8 mouse cellular contexts compared by ENCODE assay signal in genomic region chr7:67645681-67646014, GRCm38 (mm10). TPM values are rescaled to one million over a fixed set of nuclear protein-coding genes. Genes with fewer than 3 reads are reported as not detected.
DNase-seq lines count a peak whose midpoint lies in the region; ATAC-seq and TF ChIP-seq lines count a peak whose summit lies in the region.

No protein-coding gene starts in this region.

- ATAC-seq in lung, embryonic 16.5 days (ENCODE audit: low read depth): no peak
- ATAC-seq in erythroid progenitor cell, adult 5-6 weeks (replicated peaks; ENCODE audit: low FRiP score, poor library complexity, severe bottlenecking): peak; percentile 46
- no peak for ATAC-seq in limb, embryonic 14.5 days (ENCODE audit: low FRiP score, low read depth)
- no peak for ATAC-seq in stomach, embryonic 14.5 days (ENCODE audit: insufficient number of reproducible peaks, insufficient read depth, low FRiP score, low read depth)

- H3K9me3 ChIP-seq in lung, embryonic 16.5 days (ENCODE audit: control insufficient read depth, low read length): no peaks in the 10 kb centered on the region
- H3K9me3 ChIP-seq in limb, embryonic 14.5 days (ENCODE audit: control insufficient read depth, low read length): no peaks in the 10 kb centered on the region
- H3K9me3 ChIP-seq in stomach, embryonic 14.5 days (ENCODE audit: control insufficient read depth, low read depth, low read length): no peaks in the 10 kb centered on the region

- DNase-seq in lung, postnatal 4 days: no peak
- DNase-seq in limb, embryonic 14.5 days (ENCODE audit: low spot score): no peak
- no peak for DNase-seq in frontal cortex, postnatal 10 days (ENCODE audit: low spot score in 2 of 2)
- DNase-seq in thymus, postnatal 25 days: no peak
- DNase-seq in kidney, adult 11 months: no peak

- no peaks in the 10 kb centered on the region for H3K27me3 ChIP-seq in lung, embryonic 16.5 days (ENCODE audit: control insufficient read depth, insufficient read depth, low read depth, low read length)
- no peaks in the 10 kb centered on the region for H3K27me3 ChIP-seq in limb, embryonic 14.5 days (ENCODE audit: control insufficient read depth, insufficient read depth, low read length)
- H3K27me3 ChIP-seq in stomach, embryonic 14.5 days (ENCODE audit: control insufficient read depth, insufficient read depth, low read length): no peaks in the 10 kb centered on the region

- peaks cover 24% of the 10 kb centered on the region for H3K4me1 ChIP-seq in lung, embryonic 16.5 days (replicated peaks; ENCODE audit: control insufficient read depth, insufficient read depth, low read length)
- H3K4me1 ChIP-seq in limb, embryonic 14.5 days (ENCODE audit: control insufficient read depth, insufficient read depth, low read length): peaks cover 30% of the 10 kb centered on the region
- H3K4me1 ChIP-seq in stomach, embryonic 14.5 days (ENCODE audit: control insufficient read depth, insufficient read depth, low read length): peaks cover 21% of the 10 kb centered on the region

- H3K27ac ChIP-seq in lung, embryonic 16.5 days (ENCODE audit: low read length): peak overlapping the region; percentile 90
- peak overlapping the region; percentile 89 for H3K27ac ChIP-seq in limb, embryonic 14.5 days (replicated peaks; ENCODE audit: low read depth, low read length)
- peak overlapping the region; percentile 78 for H3K27ac ChIP-seq in stomach, embryonic 14.5 days (ENCODE audit: low read length)

- WGBS in lung, embryonic 16.5 days: under 1% methylated on average over 15 of the region's 15 CpGs
- WGBS in limb, embryonic 14.5 days: under 1% methylated on average over 15 of the region's 15 CpGs
- under 1% methylated on average over 15 of the region's 15 CpGs for WGBS in stomach, embryonic 14.5 days

- H3K4me2 ChIP-seq in lung, embryonic 16.5 days (ENCODE audit: low read depth, low read length): peak overlapping the region; percentile 86
- peak overlapping the region; percentile 77 for H3K4me2 ChIP-seq in limb, embryonic 14.5 days (replicated peaks; ENCODE audit: low read depth, low read length, severe bottlenecking)
- peak overlapping the region; percentile 93 for H3K4me2 ChIP-seq in stomach, embryonic 14.5 days (replicated peaks; ENCODE audit: low read depth, low read length)

- H3K36me3 ChIP-seq in lung, embryonic 16.5 days (ENCODE audit: control insufficient read depth, insufficient read depth, low read length): no peaks in the 10 kb centered on the region
- H3K36me3 ChIP-seq in limb, embryonic 14.5 days (ENCODE audit: control insufficient read depth, insufficient read depth, low read length): peaks cover 5% of the 10 kb centered on the region; the same call in 1 of the 2 replicates
- peaks cover 3% of the 10 kb centered on the region; the same call in 1 of the 2 replicates for H3K36me3 ChIP-seq in stomach, embryonic 14.5 days (ENCODE audit: control insufficient read depth, insufficient read depth, low read length)

- peak overlapping the region; percentile 87 for H3K9ac ChIP-seq in lung, embryonic 16.5 days (ENCODE audit: low read length)
- peak overlapping the region; percentile 83 for H3K9ac ChIP-seq in limb, embryonic 14.5 days (ENCODE audit: low read depth, low read length, severe bottlenecking)
- peak overlapping the region; percentile 66 for H3K9ac ChIP-seq in stomach, embryonic 14.5 days (replicated peaks; ENCODE audit: low read depth, low read length)

- peak overlapping the region; percentile 83 for H3K4me3 ChIP-seq in lung, embryonic 16.5 days (ENCODE audit: low read length)
- H3K4me3 ChIP-seq in limb, embryonic 14.5 days (replicated peaks; ENCODE audit: low read length): peak overlapping the region; percentile 85
- H3K4me3 ChIP-seq in stomach, embryonic 14.5 days (ENCODE audit: low read depth, low read length): peak overlapping the region; percentile 73

- no peak for TF ChIP-seq POLR2A in limb, embryonic 14.5 days (IDR thresholded peaks at IDR 0.05; ENCODE audit: borderline replicate concordance, extremely low read depth, insufficient read depth, insufficient read length)

RNA-seq across cellular contexts. Expression of gene Lrrc28, which starts 0.6 kb away (rescaled TPM):
- polyA plus RNA-seq in lung, embryonic 16.5 days (2015; fragmentation: Nextera tagmentation; extraction: Ambion mirVana): 13.5 and 16.9 TPM in 2 replicates
- 11.2 and 13.4 TPM in 2 replicates for total RNA-seq in erythroid progenitor cell, adult 5-6 weeks (2015; ENCODE audit: low replicate concordance)
- total RNA-seq in erythroid progenitor cell, adult 5-6 weeks (2017; ENCODE audit: low replicate concordance): 7.3 and 9.6 TPM in 2 replicates
- polyA plus RNA-seq in limb, embryonic 14.5 days (2012; rRNA removed): 26.3 and 38.2 TPM in 2 replicates
- 22.1 and 27.3 TPM in 2 replicates for polyA plus RNA-seq in limb, embryonic 14.5 days (2014; fragmentation: Nextera tagmentation; extraction: Ambion mirVana)
- 13.2 and 15.7 TPM in 2 replicates for polyA plus RNA-seq in stomach, embryonic 14.5 days (2014; fragmentation: Nextera tagmentation; extraction: Ambion mirVana)

RNA-seq across cellular contexts. Expression of gene Ttc23, which starts 1.6 kb away (rescaled TPM):
- polyA plus RNA-seq in lung, embryonic 16.5 days (2015; fragmentation: Nextera tagmentation; extraction: Ambion mirVana): 27.1 and 29.8 TPM in 2 replicates
- 14.1 TPM in 1 of 2 replicates, not detected in the other for total RNA-seq in erythroid progenitor cell, adult 5-6 weeks (2015; ENCODE audit: low replicate concordance)
- total RNA-seq in erythroid progenitor cell, adult 5-6 weeks (2017; ENCODE audit: low replicate concordance): 0.77 TPM in 1 of 2 replicates, not detected in the other
- polyA plus RNA-seq in limb, embryonic 14.5 days (2012; rRNA removed): 32.9 and 33.4 TPM in 2 replicates
- 46.9 and 50.4 TPM in 2 replicates for polyA plus RNA-seq in limb, embryonic 14.5 days (2014; fragmentation: Nextera tagmentation; extraction: Ambion mirVana)
- 37.4 and 38.6 TPM in 2 replicates for polyA plus RNA-seq in stomach, embryonic 14.5 days (2014; fragmentation: Nextera tagmentation; extraction: Ambion mirVana)
